Mouse (Mus musculus): ENCODE results near the gene Adamts4. TPM values are rescaled to one million over a fixed set of nuclear protein-coding genes. Genes with fewer than 3 reads are reported as not detected.

Adamts4 gene
- total RNA-seq (2021): 10 to 100 TPM; 31.5 to 34.6 TPM
- long read RNA-seq, experiment 1, full-length matches to known transcripts: 19 of 26 reads
- long read RNA-seq, experiment 1, partial matches to known transcripts: 3 of 26 reads
- long read RNA-seq, experiment 1, other reads (novel, unspliced or antisense): 4 of 26 reads
- long read RNA-seq, experiment 2, full-length matches to known transcripts: 22 of 35 reads
- long read RNA-seq, experiment 2, partial matches to known transcripts: 6 of 35 reads
- long read RNA-seq, experiment 2, other reads (novel, unspliced or antisense): 7 of 35 reads

DNA sequence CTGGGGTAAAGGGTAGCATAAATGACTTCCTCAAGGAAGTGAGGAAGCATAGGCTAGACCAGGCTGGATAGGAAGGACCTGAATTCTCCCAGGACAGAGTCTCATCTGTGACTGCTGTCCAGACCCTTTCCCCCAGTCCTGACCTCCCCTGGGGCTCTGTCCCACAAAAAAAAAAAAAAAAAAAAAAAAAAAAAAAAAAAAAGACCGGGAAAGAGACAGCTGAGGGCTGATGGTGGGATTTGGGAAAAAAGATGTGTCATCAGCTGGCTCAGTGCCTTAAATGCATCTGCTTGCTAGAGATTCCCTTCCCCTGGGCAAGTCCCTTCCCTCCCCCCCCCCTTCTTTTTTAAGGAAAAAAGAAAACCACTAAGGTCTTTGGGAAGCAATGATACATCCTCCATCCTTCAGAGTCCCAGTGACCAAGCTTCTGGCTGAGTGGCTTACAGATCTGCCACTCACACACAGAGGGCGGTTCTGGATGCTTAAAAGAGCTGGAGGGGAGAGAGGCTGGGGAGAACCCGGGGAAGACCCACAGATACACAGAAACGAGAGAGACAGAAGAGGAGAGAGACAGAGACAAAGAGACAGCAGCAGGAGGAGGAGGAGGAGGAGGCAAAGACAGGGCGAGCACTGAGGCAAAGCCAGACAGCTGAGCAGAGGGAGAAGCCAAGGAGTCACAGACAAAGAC, at the start of gene Adamts4:
Gene Adamts4 (plus strand): TSS at position 509 of the 688 bp plus-strand sequence.
- DNase-seq (ENCODE audit: low spot score in 2 of 2): peak; percentile 60 to 64

DNA sequence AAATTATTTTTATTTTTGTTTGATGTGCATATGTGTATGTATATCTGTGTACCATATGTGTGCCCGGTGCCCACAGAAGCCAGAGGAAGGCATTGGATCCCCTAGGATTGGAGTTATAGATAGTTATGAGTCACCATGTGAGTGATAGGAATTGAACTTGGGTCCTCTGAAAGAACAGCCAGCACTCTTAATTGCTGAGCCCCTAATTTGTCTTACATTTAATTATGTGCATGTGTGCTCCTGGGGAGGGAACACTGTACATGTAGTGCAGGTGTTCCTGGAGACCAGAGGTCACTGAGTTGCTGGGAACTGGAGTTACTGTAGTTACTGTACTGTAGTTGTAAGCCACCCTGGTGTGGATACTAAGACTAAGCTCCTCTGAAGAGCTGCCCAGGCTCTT, 49.5 kb upstream of the Adamts4 start:
- no peak for DNase-seq (ENCODE audit: low spot score in 2 of 2)

DNA sequence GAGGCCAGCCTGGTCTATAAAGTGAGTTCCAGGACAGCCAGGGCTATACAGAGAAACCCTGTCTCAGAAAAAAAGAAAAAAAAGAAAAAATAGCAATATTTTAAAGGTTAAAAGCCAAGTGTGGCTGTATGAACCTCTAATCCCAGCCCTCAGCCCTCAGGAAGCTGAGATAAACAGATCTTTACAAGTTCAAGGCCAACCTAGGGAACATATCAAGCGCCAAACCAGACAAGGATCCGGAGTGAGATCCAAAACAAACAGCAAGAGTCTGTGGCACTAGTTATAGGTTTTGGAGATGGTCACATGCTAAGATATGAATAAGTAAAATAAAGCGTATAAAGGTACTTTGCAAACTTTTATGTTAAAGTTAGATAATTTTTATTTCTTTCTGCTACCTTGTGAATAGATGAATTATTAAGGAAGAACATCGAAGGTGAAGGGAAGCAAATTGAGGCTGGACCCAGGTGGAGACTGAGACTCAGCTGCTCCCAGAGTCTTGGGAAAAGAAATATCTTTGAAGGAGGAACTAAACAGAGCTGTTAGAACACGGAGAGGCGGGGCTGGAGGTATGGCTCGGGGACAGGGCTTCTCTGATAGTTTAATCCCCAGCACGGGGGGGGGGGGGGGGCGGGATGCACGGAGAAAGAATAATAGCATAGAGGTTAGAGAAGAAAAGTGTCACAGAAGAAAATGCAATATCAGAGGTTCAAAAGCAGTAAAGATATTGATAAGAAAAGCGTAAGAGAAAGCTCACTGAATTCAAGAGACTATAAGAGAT, 46.6 kb upstream of the Adamts4 start:
- DNase-seq (ENCODE audit: low spot score in 2 of 2): no peak

- DNase-seq (ENCODE audit: low spot score in 2 of 2): no peak
These were observed 46.0 kb upstream of the Adamts4 start for GRCm38 (mm10) chr1:171204249-171204644.

- DNase-seq (ENCODE audit: low spot score in 2 of 2): no peak
These were observed 44.3 kb upstream of the Adamts4 start for GRCm38 (mm10) chr1:171205704-171206493.

- no peak for DNase-seq (ENCODE audit: low spot score in 2 of 2)
These were observed 40.8 kb upstream of the Adamts4 start for GRCm38 (mm10) chr1:171209409-171209808.

DNA sequence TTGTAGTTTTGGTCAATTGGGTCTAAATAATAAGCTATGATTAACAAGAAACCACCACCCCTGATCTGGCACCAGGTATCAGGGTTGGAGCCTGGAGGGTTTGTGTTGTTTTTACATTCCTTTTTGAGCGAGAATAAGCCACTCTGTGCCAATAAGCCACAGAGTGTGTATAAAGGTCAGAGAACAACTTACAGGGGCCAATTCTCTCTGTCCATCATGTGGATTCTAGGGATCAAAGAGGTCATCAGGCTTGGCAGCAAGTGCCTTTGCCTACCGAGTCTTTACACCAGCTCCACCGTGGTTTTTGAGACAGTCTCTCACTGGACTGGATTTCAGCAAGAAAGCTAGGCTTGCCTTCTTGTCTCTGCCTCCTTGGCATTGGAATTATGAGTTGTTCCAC, 37.4 kb upstream of the Adamts4 start:
- no peak for DNase-seq (ENCODE audit: low spot score in 2 of 2)

DNA sequence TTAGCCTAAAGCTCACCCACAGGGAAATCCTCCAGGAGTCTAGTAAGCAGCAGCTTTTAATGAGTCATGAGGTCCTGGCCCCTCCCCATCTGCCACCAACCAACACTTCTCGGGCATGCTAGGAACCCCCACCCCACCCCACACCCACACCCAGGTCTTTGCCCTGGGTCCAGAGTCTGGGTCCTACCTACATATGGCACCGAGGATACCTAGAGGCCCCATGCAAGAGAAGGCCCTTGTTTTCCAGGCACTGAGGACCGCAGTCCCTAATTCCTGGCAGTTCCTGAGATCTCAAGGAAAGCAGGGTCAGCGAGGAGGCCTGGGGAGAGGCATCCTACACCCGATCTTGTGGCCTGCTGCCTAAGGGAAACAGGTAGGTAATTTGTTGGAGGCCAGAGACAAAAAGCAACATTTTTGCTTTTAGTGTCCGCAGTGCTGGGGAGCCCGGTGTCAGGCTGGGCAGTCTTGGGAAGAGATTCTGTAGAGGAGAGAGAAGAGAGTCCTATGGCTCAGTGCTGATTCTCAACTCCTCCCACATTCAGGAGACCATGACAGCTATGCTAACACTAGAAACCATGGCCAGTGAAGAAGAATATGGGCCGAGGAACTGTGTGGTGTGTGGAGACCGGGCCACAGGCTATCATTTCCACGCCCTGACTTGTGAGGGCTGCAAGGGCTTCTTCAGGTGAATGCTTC, 36.3 kb upstream of the Adamts4 start, which contains the start of gene Nr1i3:
Gene Nr1i3 (plus strand): TSS at position 170 of the 696 bp plus-strand sequence.
- DNase-seq (ENCODE audit: low spot score in 2 of 2): no peak

DNA sequence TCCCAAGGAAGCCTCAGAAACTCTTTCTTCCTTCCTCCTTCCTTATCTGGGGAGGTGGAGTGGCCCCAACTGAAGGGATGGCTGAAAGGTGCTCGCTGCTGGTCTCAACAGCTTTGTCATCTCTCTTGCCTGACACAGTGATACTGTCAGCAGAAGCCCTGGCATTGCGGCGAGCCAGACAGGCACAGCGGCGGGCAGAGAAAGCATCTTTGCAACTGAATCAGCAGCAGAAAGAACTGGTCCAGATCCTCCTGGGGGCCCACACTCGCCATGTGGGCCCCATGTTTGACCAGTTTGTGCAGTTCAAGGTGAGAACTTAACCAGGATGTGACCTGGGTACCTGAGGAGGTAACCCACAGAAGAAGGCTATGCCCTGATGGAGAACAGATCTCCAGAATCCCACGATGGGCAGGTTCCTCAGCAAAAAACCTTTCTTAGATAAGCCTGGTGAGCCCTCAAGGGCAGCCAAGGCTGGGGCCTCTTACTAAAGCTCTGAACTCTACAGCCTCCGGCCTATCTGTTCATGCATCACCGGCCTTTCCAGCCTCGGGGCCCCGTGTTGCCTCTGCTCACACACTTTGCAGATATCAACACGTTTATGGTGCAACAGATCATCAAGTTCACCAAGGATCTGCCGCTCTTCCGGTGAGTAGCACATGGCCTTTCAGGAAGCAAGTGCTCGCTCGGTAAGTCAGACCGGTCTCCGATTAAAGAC, 33.8 kb upstream of the Adamts4 start:
- DNase-seq (ENCODE audit: low spot score in 2 of 2): no peak

DNA sequence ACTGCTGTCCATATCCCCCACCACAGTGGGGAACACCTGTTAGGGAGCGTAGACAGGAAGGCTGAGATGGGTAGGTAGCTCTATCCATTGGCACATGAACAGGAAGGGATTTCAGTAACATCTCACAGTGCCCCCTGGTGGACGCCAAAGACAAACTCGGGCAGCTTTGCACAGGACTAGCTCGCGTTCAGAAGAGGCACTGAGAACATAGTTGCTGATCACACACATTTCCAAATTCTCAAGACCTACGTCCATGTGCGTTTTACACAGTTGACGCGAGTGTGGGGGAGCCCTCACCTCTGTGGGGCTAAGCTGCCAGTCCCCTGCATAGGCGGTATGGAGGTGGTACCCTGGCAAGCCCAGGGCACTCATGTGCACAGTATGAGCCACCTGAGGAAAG, 29.4 kb upstream of the Adamts4 start:
- peak; percentile 87 to 91 for DNase-seq (ENCODE audit: low spot score in 2 of 2)

- peak; percentile 21 to 24 for DNase-seq (ENCODE audit: low spot score in 2 of 2)
These were observed 28.7 kb upstream of the Adamts4 start for GRCm38 (mm10) chr1:171221281-171222193.

DNA sequence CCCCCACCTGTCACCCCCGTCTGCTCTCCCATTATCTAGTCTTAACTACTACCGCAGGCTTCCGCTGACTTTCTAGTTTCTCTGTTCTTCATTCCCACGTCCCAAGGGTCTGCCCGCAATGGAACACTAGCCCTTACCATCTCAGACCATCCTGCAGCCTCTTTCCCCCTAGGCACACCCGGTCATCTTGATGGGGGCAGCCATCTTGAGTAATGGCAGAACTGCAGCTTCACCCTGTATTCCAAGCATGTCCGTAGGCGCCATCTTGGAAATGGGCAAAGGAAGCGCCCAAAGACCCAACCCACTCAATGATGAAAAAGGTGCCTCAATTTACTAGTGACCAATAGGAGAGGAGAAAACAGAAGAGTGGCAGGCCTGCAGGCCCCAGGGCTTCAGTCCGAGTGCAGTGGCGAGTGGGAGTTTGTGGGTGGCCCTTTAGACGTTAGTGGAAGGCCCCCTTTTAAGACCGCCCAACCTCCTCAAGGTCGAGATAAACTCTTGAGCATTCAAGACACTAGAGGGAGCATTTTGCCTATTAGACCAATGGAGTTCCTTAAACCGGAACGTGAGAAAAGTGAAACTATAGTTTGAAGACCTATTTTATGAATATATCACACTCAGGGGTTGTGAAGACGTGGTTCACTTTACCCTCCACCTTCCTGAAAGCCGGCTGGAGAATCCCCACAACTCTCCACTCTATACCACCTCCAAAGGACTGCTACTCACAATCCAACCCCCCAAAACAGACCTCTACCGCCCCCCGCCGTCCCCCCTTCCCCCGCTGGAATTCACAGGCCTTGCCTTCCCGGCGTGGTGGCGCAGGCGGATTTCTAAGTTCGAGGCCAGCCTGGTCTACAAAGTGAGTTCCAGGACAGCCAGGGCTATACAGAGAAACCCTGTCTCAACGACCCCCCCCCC, 27.7 kb upstream of the Adamts4 start, which contains the start of gene Tomm40l:
Gene Tomm40l (minus strand): TSS at position 277 of the 918 bp plus-strand sequence.
- DNase-seq (ENCODE audit: low spot score in 2 of 2): peak; percentile 91 to 98

DNA sequence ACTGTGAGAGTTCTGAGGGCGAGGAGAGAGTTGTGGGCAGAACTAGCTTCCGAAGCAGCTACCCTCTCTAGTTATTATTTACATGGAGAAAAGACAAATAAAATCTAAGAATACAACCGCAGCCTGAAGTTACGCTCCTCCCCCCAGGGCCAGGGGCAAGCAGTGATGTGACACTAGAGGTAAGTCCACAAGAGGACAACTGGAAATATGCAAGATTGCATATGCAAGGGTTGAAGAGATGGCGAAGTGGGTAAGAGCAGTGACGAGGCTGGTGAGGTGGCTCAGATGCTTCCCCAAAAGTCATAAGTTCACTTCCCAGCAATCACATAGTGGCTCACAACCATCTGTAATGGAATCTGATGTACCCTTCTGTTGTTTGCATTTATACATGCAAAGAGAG, 27.1 kb upstream of the Adamts4 start:
- DNase-seq (ENCODE audit: low spot score in 2 of 2): no peak

GRCm38 (mm10) chr1:171223796-171224195, 26.4 kb upstream of the Adamts4 start:
- no peak for DNase-seq (ENCODE audit: low spot score in 2 of 2)

GRCm38 (mm10) chr1:171224857-171225256, 25.4 kb upstream of the Adamts4 start, which contains the start of gene Apoa2:
Apoa2 (plus strand) TSS chr1:171225054.
- DNase-seq (ENCODE audit: low spot score in 2 of 2): no peak

- DNase-seq (ENCODE audit: low spot score in 2 of 2): no peak
These were observed 23.4 kb upstream of the Adamts4 start for GRCm38 (mm10) chr1:171226780-171227179.

DNA sequence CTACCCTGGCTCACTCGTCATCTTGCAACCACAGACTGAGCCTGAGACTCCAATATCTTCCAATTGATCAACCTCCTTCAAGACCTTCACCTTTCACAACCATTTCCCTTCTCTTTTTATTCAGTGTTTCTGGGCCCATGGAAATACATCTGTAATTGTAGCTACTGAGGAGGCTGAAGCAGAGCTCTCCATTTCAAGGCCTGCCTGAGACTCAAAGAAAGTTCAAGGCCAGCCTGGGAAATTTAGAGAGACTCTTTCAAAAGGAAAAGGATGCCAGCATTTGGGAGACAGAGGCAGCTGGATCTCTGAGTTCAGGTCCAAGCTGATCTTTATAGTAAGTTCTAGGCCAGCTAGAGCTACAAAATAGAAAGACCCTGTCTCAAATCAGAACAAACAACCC, 22.3 kb upstream of the Adamts4 start:
- DNase-seq (ENCODE audit: low spot score in 2 of 2): no peak

Data from layer of hippocampus, postnatal 14 days (tissue).